Mouse (Mus musculus) layer of hippocampus, postnatal 10 days (tissue): ENCODE data around the gene Hmgb3. TPM values are rescaled to one million over a fixed set of nuclear protein-coding genes. Genes with fewer than 3 reads are reported as not detected.
A peak's percentile ranks its signal among the peaks of the same experiment; 100 is the strongest.
"Not testable (repeated sequence)": the region's sequence is repeated elsewhere in the genome, so short reads cannot be mapped to it uniquely, and the experiment has no call there.

Experiments used
- DNase-seq, 2 experiments: peaks; one replicate each; pipeline ENCODE4 v3.0.0; 2021; ENCODE audit warnings: low spot score in 2 of 2
- long read RNA-seq: library from polyadenylated mRNA; stranded (forward); transcript quantifications from one replicate; pipeline ENCODE4 v2.0.0, GENCODE M21; 2023
- total RNA-seq, 2 experiments: library from RNA; stranded (reverse); gene quantifications; 2 replicates each; pipeline ENCODE4 v1.2.3; 2021

The Hmgb3 gene
- 10 to 100 TPM; 67.6 to 79.7 TPM for total RNA-seq
- long read RNA-seq, transcript Hmgb3-206 (4 exons, 847 nt) = minor isoform, 5 of 114 reads
- long read RNA-seq, transcript Hmgb3-204 (5 exons, 1,743 nt) = minor isoform, 34 of 114 reads
- long read RNA-seq, transcript Hmgb3-202 (5 exons, 1,571 nt) = major isoform, 49 of 114 reads
- long read RNA-seq, partial matches to known transcripts = 0 of 114 reads
- long read RNA-seq, other reads (novel, unspliced or antisense) = 22 of 114 reads

GRCm38 (mm10) chrX:71555415-71556114 is at the start of gene Hmgb3:
TSS of gene Hmgb3 (plus strand) at chrX:71555918.
- peak; percentile 67 to 80 for DNase-seq

GRCm38 (mm10) chrX:71506591-71506990 is 49.1 kb upstream of the Hmgb3 start:
- DNase-seq = not testable (repeated sequence)

GRCm38 (mm10) chrX:71519252-71519651 is 36.5 kb upstream of the Hmgb3 start:
- no peak for DNase-seq

- DNase-seq = no peak
Measured at GRCm38 (mm10) chrX:71522889-71523288, 32.8 kb upstream of the Hmgb3 start.

GRCm38 (mm10) chrX:71524310-71524709 is 31.4 kb upstream of the Hmgb3 start:
- no peak for DNase-seq

- DNase-seq = no peak
Measured at GRCm38 (mm10) chrX:71525593-71526299, 30.0 kb upstream of the Hmgb3 start.

GRCm38 (mm10) chrX:71527461-71527860 is 28.3 kb upstream of the Hmgb3 start:
- DNase-seq = no peak

- no peak for DNase-seq
Measured at GRCm38 (mm10) chrX:71528150-71528549, 27.6 kb upstream of the Hmgb3 start.

GRCm38 (mm10) chrX:71528646-71529045 is 27.1 kb upstream of the Hmgb3 start:
- DNase-seq = peak in 1 of 2 experiments; percentile 14

GRCm38 (mm10) chrX:71532635-71533034 is 23.1 kb upstream of the Hmgb3 start:
- DNase-seq = no peak

- no peak for DNase-seq
Measured at GRCm38 (mm10) chrX:71534102-71534501, 21.6 kb upstream of the Hmgb3 start.

- DNase-seq = no peak
Measured at GRCm38 (mm10) chrX:71537791-71538190, 17.9 kb upstream of the Hmgb3 start.

- peak in 1 of 2 experiments; percentile 15 for DNase-seq
Measured at GRCm38 (mm10) chrX:71540821-71541510, 14.8 kb upstream of the Hmgb3 start.

GRCm38 (mm10) chrX:71544731-71545130 is 11.0 kb upstream of the Hmgb3 start:
- DNase-seq = no peak

- DNase-seq = no peak
Measured at GRCm38 (mm10) chrX:71545163-71545562, 10.6 kb upstream of the Hmgb3 start.

- peak; percentile 6 to 27 for DNase-seq
Measured at GRCm38 (mm10) chrX:71556115-71556941, 610 bp downstream of the Hmgb3 start.

- DNase-seq = peak; percentile 5 to 15
Measured at GRCm38 (mm10) chrX:71556965-71557491, 1.3 kb downstream of the Hmgb3 start.

- no peak for DNase-seq
Measured at GRCm38 (mm10) chrX:71559336-71559735, 3.6 kb downstream of the Hmgb3 start.

- no peak for DNase-seq
Measured at GRCm38 (mm10) chrX:71560796-71561195, 5.1 kb downstream of the Hmgb3 start.

- no peak for DNase-seq
Measured at GRCm38 (mm10) chrX:71573132-71573900, 17.6 kb downstream of the Hmgb3 start.
